Mouse (Mus musculus): Measurements from ENCODE around the gene Cdc42ep3. TPM values are rescaled to one million over a fixed set of nuclear protein-coding genes. Genes with fewer than 3 reads are reported as not detected.

Gene Cdc42ep3
- total RNA-seq, 2 experiments from 2014 or later = 17.3 to 19.5 TPM

DNA sequence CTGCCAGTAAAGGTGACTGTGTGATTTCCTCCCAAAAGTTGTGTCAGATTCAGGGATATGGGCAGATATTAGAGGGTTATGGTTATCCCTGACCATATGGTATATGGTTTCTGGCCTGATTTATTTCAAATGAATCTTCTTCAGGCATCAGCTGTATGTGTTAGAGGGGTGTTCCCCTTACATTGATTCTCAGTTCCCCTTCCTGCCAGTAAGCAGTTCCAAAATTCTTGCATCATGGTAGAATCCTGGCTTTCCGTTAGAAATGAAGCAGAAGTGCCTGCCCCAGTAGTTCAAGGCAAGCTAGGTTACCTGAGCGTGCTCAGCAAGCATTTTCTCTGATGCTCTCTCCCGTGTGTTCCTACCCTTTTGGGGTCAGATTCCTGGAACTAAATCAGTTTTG is 51.7 kb downstream of the Cdc42ep3 start:
- intact Hi-C loops (cut with DNase I) = no loop called here
- no peak for DNase-seq (ENCODE audit: low spot score in 2 of 2)

DNA sequence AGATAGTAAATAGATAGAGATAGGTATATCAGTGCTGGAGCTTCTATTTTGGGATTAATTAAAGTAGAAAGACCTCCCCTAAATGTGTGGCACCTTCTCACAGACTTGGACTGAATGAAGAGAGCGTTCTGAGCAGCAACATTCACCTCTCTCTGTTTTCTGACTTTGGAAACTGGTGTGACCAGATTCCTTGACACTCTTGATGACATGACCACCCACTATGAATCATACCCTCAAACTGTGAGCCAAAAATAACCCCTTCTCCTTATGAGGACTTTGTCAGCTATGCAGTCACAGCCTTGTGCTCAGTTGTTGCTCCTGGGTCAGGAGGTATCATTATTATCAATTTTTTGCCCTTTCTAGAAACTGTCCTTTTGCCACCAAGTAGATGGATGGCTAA is 55.0 kb downstream of the Cdc42ep3 start:
- DNase-seq (ENCODE audit: low spot score in 2 of 2) = no peak
- intact Hi-C loops (cut with DNase I) = no loop called here

DNA sequence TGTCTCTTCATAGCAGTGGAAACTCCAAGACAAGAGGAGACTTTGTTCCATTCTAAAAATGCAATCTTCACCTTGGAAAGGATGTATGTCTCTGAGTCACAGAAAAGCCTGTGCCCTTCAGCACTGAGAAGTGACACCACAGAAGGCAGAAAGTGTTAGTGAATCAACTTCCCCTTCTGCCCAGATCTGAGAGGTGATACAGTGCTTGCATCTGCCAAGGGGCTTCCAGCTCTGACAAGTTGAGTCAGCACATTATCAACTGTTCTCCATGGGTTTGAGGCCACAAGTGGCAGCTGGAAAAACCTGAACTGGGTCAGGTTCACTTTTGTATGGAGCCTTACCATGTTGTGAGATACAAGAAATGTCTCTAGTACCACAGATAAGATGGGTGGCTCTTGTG is 55.9 kb downstream of the Cdc42ep3 start:
- DNase-seq (ENCODE audit: low spot score in 2 of 2) = no peak
- intact Hi-C loops (cut with DNase I) = no loop called here

DNA sequence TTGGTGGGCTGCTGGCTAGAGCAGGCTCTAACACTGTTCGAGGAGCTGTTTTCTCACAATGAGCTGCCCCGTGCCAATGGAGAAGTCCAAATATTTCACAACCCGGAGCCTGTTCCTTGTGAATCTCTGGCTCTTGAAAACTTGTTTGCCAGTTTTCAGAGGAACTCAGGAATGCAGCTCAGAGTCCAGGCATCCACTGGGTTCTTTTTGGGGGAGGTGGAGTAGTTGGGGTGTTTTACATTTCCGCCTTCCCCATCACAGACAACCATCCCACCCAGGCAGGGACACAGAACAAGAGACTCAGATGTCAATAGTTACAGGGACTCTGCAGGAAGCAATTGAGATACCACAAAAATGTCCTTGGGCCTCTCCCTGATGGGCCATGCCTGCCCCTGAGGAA is 59.0 kb downstream of the Cdc42ep3 start:
- no peak for DNase-seq (ENCODE audit: low spot score in 2 of 2)
- intact Hi-C loops (cut with DNase I) = no loop called here

DNA sequence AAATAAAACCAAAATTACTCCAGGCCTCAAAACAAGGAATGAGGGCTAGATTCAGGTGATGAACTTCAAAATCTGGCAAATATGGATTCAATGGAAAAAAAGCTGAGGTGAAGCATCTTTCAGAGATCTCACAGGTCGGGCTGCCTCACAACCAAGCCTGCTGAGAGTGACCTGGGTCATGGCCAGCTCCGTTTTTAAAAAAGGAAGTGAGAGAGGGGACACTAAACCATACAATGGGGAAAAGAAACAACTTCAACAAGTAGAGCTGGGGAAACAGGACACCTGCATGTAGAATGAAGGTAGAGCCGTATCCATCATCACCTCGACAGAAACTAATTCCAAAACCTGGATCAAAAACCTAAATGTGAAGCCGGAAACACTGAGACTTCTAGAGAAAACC is 63.2 kb downstream of the Cdc42ep3 start:
- intact Hi-C loops (cut with DNase I) = no loop called here
- no peak for DNase-seq (ENCODE audit: low spot score in 2 of 2)

DNA sequence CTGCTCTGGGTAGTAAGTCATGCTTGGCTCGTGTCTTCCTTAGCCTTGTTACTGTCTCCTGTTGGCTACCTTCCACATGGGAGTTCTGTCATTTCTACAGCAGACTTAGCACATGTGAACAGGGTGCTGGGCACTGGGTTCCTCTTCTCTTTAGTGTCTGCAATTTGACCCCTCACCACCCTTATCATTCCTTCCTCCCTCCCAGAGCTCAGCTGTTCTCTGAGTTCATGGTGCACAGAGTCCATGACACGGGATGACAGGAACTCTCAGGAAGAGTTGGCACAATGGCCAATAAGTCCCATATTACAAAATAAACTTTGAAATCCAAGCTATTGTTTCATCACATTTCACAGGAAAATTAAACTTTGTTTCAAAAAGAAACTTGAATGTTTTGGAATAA is 64.2 kb downstream of the Cdc42ep3 start:
- no peak for DNase-seq (ENCODE audit: low spot score in 2 of 2)
- intact Hi-C loops (cut with DNase I) = no loop called here

DNA sequence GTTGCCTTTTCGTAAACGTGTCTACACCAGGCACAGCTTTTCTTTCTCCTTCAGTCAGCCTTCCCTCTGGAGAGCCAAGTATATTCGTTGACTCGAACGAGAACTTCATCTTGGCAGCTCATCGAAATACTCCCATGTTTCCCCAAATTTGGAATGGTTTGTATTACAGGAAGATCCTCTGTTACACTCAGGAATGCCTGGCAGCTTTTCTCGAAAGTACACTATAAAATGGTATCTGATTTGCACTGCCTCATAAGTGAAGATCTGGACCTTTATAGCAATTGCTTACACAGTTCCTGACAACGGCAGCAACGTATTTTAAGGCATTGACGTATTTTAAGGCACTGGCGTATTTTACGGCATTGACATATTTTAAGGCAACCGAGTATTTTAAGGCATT is 67.6 kb downstream of the Cdc42ep3 start:
- DNase-seq (ENCODE audit: low spot score in 2 of 2) = peak in 1 of 2 experiments; percentile 16

DNA sequence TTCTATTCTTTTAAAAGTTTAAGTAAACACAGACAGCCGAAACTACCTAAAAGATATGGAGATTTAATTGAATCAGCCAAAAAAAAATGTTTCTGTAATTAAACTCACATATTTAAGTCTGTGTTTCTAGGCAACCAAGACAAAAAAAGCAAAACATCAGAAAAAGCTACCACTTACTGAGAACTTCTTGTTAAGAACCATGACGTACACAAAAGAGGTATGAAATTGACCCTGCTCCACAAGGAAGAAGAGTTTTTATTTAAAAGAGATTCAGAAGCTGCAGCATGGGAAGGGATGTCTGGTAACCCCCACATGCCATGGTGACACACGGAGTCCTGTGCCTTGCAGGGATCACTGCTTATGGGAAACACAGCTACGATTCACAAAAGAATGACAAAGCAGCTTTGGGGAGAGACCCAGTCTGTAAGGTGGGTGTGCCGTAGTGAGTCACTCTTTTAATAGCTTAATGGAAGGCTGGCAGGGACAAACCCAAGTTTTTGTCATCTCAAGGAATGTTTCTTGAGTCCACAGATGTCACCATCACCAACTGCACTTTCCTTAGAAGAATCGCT is 69.8 kb downstream of the Cdc42ep3 start:
- DNase-seq (ENCODE audit: low spot score in 2 of 2) = peak; percentile 23 to 34
- intact Hi-C loops (cut with DNase I) = no loop called here

More for the DNA sequence above, 67.6 kb downstream of the Cdc42ep3 start:
- intact Hi-C loops (cut with DNase I) = no loop called here

All from left cerebral cortex, postnatal 36 days (tissue).